8 mouse cellular contexts compared by ENCODE assay signal in genomic region chr4:145213999-145214785, GRCm38 (mm10). TPM values are rescaled to one million over a fixed set of nuclear protein-coding genes. Genes with fewer than 3 reads are reported as not detected.
DNase-seq lines count a peak whose midpoint lies in the region; ATAC-seq lines count a peak whose summit lies in the region.

No protein-coding gene starts in this region.

- peak; percentile 92 for DNase-seq in adipocyte (ENCODE audit: low spot score)
- DNase-seq in embryo, embryonic 10.5 days (ENCODE audit: low spot score) = peak; percentile 91
- DNase-seq in gastrocnemius, postnatal 36 days = peak; percentile 93 to 98
- DNase-seq in left cerebral cortex, postnatal 14 days (ENCODE audit: low spot score in 2 of 2) = peak; percentile 92 to 95
- DNase-seq in mesoderm, embryonic 11.5 days (ENCODE audit: low read depth, low spot score) = peak; percentile 90
- DNase-seq in right cerebral cortex, postnatal 25 days = peak; percentile 86
- peak; percentile 83 to 94 for DNase-seq in urinary bladder, postnatal 4 days (ENCODE audit: low spot score in 2 of 2)

- 32% methylated on average over 8 of the region's 8 CpGs for WGBS in intestine, embryonic 15.5 days

- peak; percentile 91 for ATAC-seq in intestine, embryonic 15.5 days

- H3K4me1 ChIP-seq in intestine, embryonic 15.5 days (replicated peaks) = no peaks in the 10 kb centered on the region

- H3K4me2 ChIP-seq in intestine, embryonic 15.5 days (replicated peaks) = no peak overlapping the region

- no peaks in the 10 kb centered on the region for H3K9me3 ChIP-seq in intestine, embryonic 15.5 days

- H3K36me3 ChIP-seq in intestine, embryonic 15.5 days = no peaks in the 10 kb centered on the region

- no peak overlapping the region for H3K4me3 ChIP-seq in intestine, embryonic 15.5 days (replicated peaks)

- no peaks in the 10 kb centered on the region for H3K27me3 ChIP-seq in intestine, embryonic 15.5 days (replicated peaks)

- intact Hi-C loops in gastrocnemius, postnatal 36 days (cut with DNase I) = loop anchor here (2.0 kb wide), 1 partner anchor 73 kb away; no protein-coding TSS in a partner anchor
- intact Hi-C loops in left cerebral cortex, postnatal 14 days (cut with DNase I) = loop anchor here (1.0 kb wide), 1 partner anchor 72 kb away; no protein-coding TSS in a partner anchor

- no peak overlapping the region for H3K27ac ChIP-seq in intestine, embryonic 15.5 days

- H3K9ac ChIP-seq in intestine, embryonic 15.5 days = no peak overlapping the region

RNA-seq across cellular contexts. Expression of gene Vps13d, which starts 19.4 kb away (rescaled TPM):
- 10 to 100 TPM; 28.4 to 31.1 TPM for total RNA-seq in gastrocnemius, postnatal 36 days (2021)
- 10.1 and 10.2 TPM in 2 replicates for polyA plus RNA-seq in intestine, embryonic 15.5 days (2015; fragmentation: Nextera tagmentation; extraction: Ambion mirVana)
- total RNA-seq in left cerebral cortex, postnatal 14 days (2021) = 10 to 100 TPM; 55.5 to 56.5 TPM

RNA-seq across cellular contexts. Expression of gene Tnfrsf1b, which starts 32.5 kb away (rescaled TPM):
- 1 to 10 TPM; 2.5 to 3.1 TPM for total RNA-seq in gastrocnemius, postnatal 36 days (2021)
- 5.3 and 5.9 TPM in 2 replicates for polyA plus RNA-seq in intestine, embryonic 15.5 days (2015; fragmentation: Nextera tagmentation; extraction: Ambion mirVana)
- total RNA-seq in left cerebral cortex, postnatal 14 days (2021) = 1 to 10 TPM; 2.8 to 3.1 TPM
